Mouse (Mus musculus): Measurements from ENCODE around the gene Serpine2. TPM values are rescaled to one million over a fixed set of nuclear protein-coding genes. Genes with fewer than 3 reads are reported as not detected.

Serpine2 gene
- total and polyA plus RNA-seq, 3 experiments = not detected

GRCm38 (mm10) chr1:79803614-79804013 lies 57.4 kb downstream of the Serpine2 start (continued):
- no peak for TF ChIP-seq USF1 (IDR thresholded peaks at IDR 0.05; ENCODE audit: low read depth, low read length)

GRCm38 (mm10) chr1:79802858-79803427 lies 58.0 kb downstream of the Serpine2 start:
- TF ChIP-seq POLR2AphosphoS2 (IDR thresholded peaks at IDR 0.05; ENCODE audit: low read length) (no peak), GATA1 (IDR thresholded peaks at IDR 0.05; ENCODE audit: low read depth, low read length) (no peak), USF2 (IDR thresholded peaks at IDR 0.05; ENCODE audit: borderline replicate concordance in 1 of 2, insufficient read depth in 1 of 2, low read depth in 1 of 2, low read length in 2 of 2) (no peak), USF1 (IDR thresholded peaks at IDR 0.05; ENCODE audit: low read depth, low read length) (no peak), CTCF (IDR thresholded peaks at IDR 0.05 in 2 of 3, conservative IDR thresholded peaks at IDR 0.05 in 1 of 3; ENCODE audit: control insufficient read depth in 1 of 3, insufficient read depth in 1 of 3, low read depth in 2 of 3, low read length in 3 of 3, poor library complexity in 1 of 3, severe bottlenecking in 1 of 3) (no peak), TBP (IDR thresholded peaks at IDR 0.05; ENCODE audit: low read depth, low read length) (no peak), JUND (IDR thresholded peaks at IDR 0.05; ENCODE audit: low read depth, low read length) (no peak)
- Histone ChIP-seq H3K4me1 (ENCODE audit: control insufficient read depth in 1 of 2, insufficient read depth in 2 of 2, low read length in 2 of 2) (no peaks in the 10 kb centered on the region), H3K27me3 (ENCODE audit: control insufficient read depth in 1 of 2, insufficient read depth in 2 of 2, low read length in 2 of 2) (no peaks in the 10 kb centered on the region), H3K79me2 (ENCODE audit: control insufficient read depth, insufficient read depth, low read length, poor library complexity) (no peaks in the 10 kb centered on the region), H3K36me3 (ENCODE audit: control insufficient read depth in 1 of 2, insufficient read depth in 2 of 2, low read length in 2 of 2) (no peaks in the 10 kb centered on the region), H3K4me3 (ENCODE audit: control insufficient read depth in 1 of 2, insufficient read depth in 1 of 2, low read depth in 2 of 2, low read length in 2 of 2) (no peak overlapping the region), H3K9me3 (replicated peaks; ENCODE audit: insufficient read depth, low read length) (no peaks in the 10 kb centered on the region), H3K9ac (ENCODE audit: control insufficient read depth, low read depth, low read length, poor library complexity, severe bottlenecking) (no peak overlapping the region), H3K27ac (ENCODE audit: control insufficient read depth, low read depth, low read length) (no peak overlapping the region)
- no peak for DNase-seq (ENCODE audit: low read depth, low spot score)

GRCm38 (mm10) chr1:79797084-79797483 lies 63.9 kb downstream of the Serpine2 start:
- Histone ChIP-seq H3K4me1 (ENCODE audit: control insufficient read depth in 1 of 2, insufficient read depth in 2 of 2, low read length in 2 of 2) (no peaks in the 10 kb centered on the region), H3K27me3 (ENCODE audit: control insufficient read depth in 1 of 2, insufficient read depth in 2 of 2, low read length in 2 of 2) (no peaks in the 10 kb centered on the region)

GRCm38 (mm10) chr1:79786267-79786927 lies 74.6 kb downstream of the Serpine2 start:
- Histone ChIP-seq H3K9ac (ENCODE audit: control insufficient read depth, low read depth, low read length, poor library complexity, severe bottlenecking) (no peak overlapping the region), H3K9me3 (replicated peaks; ENCODE audit: insufficient read depth, low read length) (no peaks in the 10 kb centered on the region), H3K36me3 (ENCODE audit: control insufficient read depth in 1 of 2, insufficient read depth in 2 of 2, low read length in 2 of 2) (no peaks in the 10 kb centered on the region), H3K27me3 (ENCODE audit: control insufficient read depth in 1 of 2, insufficient read depth in 2 of 2, low read length in 2 of 2) (peaks cover 0 to 1% of the 10 kb centered on the region in 2 experiments; a peak in 1 of 4 replicates), H3K79me2 (ENCODE audit: control insufficient read depth, insufficient read depth, low read length, poor library complexity) (no peaks in the 10 kb centered on the region), H3K4me3 (ENCODE audit: control insufficient read depth in 1 of 2, insufficient read depth in 1 of 2, low read depth in 2 of 2, low read length in 2 of 2) (no peak overlapping the region), H3K27ac (ENCODE audit: control insufficient read depth, low read depth, low read length) (no peak overlapping the region), H3K4me1 (ENCODE audit: control insufficient read depth in 1 of 2, insufficient read depth in 2 of 2, low read length in 2 of 2) (no peaks in the 10 kb centered on the region)
- no peak for DNase-seq (ENCODE audit: low read depth, low spot score)
- TF ChIP-seq CTCF (IDR thresholded peaks at IDR 0.05 in 2 of 3, conservative IDR thresholded peaks at IDR 0.05 in 1 of 3; ENCODE audit: control insufficient read depth in 1 of 3, insufficient read depth in 1 of 3, low read depth in 2 of 3, low read length in 3 of 3, poor library complexity in 1 of 3, severe bottlenecking in 1 of 3) (peak in 2 of 3 experiments; percentile 35 to 37; a peak in 4 of 6 replicates), RAD21 (IDR thresholded peaks at IDR 0.05; ENCODE audit: low read depth, low read length) (peak; percentile 52), TAL1 (IDR thresholded peaks at IDR 0.05; ENCODE audit: low read length) (no peak), MAZ (IDR thresholded peaks at IDR 0.05; ENCODE audit: low read depth, low read length) (no peak), UBTF (IDR thresholded peaks at IDR 0.05; ENCODE audit: borderline replicate concordance, insufficient read depth, low read depth, low read length) (no peak), ZKSCAN1 (IDR thresholded peaks at IDR 0.05; ENCODE audit: low read depth, low read length) (no peak), ZC3H11A (IDR thresholded peaks at IDR 0.05; ENCODE audit: low read depth, low read length) (no peak), SMC3 (IDR thresholded peaks at IDR 0.05; ENCODE audit: low read depth, low read length) (0 out of 2 replicates have a peak, but pooled peaks have one; percentile 21), ZNF384 (IDR thresholded peaks at IDR 0.05; ENCODE audit: low read depth, low read length) (no peak), EP300 (IDR thresholded peaks at IDR 0.05; ENCODE audit: low read depth in 1 of 2, low read length in 2 of 2) (no peak), POLR2AphosphoS5 (IDR thresholded peaks at IDR 0.05; ENCODE audit: borderline replicate concordance, low read depth, low read length) (no peak)

More at GRCm38 (mm10) chr1:79797084-79797483, 63.9 kb downstream of the Serpine2 start:
- Histone ChIP-seq H3K27ac (ENCODE audit: control insufficient read depth, low read depth, low read length) (no peak overlapping the region), H3K36me3 (ENCODE audit: control insufficient read depth in 1 of 2, insufficient read depth in 2 of 2, low read length in 2 of 2) (no peaks in the 10 kb centered on the region), H3K79me2 (ENCODE audit: control insufficient read depth, insufficient read depth, low read length, poor library complexity) (no peaks in the 10 kb centered on the region), H3K9me3 (replicated peaks; ENCODE audit: insufficient read depth, low read length) (no peaks in the 10 kb centered on the region), H3K9ac (ENCODE audit: control insufficient read depth, low read depth, low read length, poor library complexity, severe bottlenecking) (no peak overlapping the region), H3K4me3 (ENCODE audit: control insufficient read depth in 1 of 2, insufficient read depth in 1 of 2, low read depth in 2 of 2, low read length in 2 of 2) (no peak overlapping the region)
- TF ChIP-seq E2F4 (IDR thresholded peaks at IDR 0.05; ENCODE audit: borderline replicate concordance, low read depth, low read length) = no peak
- DNase-seq (ENCODE audit: low read depth, low spot score) = no peak

Data from MEL (cell line).